Mouse (Mus musculus) kidney, adult 2 months (tissue): ENCODE measurements around the gene Gm4881. TPM values are rescaled to one million over a fixed set of nuclear protein-coding genes. Genes with fewer than 3 reads are reported as not detected.

Experiments
- DNase-seq: peaks from one replicate; pipeline ENCODE4 v3.0.0; 2021
- H3K27ac ChIP-seq: fragments of 200-500 bp; 2 replicates; pipeline ENCODE4 v1.5.1; 2012; ENCODE audit warnings: low read depth, low read length, control low read depth, inconsistent platforms; ENCODE audit not compliant: insufficient read depth
- H3K27me3 ChIP-seq: fragments of 200-500 bp; replicated peaks from 2 replicates; pipeline ENCODE4 v1.6.1; 2012; ENCODE audit warnings: mild to moderate bottlenecking, moderate library complexity, low read length, inconsistent platforms; ENCODE audit not compliant: control insufficient read depth, insufficient read depth
- H3K36me3 ChIP-seq: fragments of 200-500 bp; 2 replicates; pipeline ENCODE4 v1.6.1; 2012; ENCODE audit warnings: mild to moderate bottlenecking, moderate library complexity, low read length, inconsistent platforms; ENCODE audit not compliant: control insufficient read depth, insufficient read depth
- H3K4me1 ChIP-seq: fragments of 200-500 bp; 2 replicates; pipeline ENCODE4 v1.6.1; 2011; ENCODE audit warnings: low read length; ENCODE audit not compliant: control insufficient read depth, insufficient read depth
- H3K4me3 ChIP-seq: fragments of 200-500 bp; 2 replicates; pipeline ENCODE4 v1.5.1; 2011; ENCODE audit warnings: mild to moderate bottlenecking, low read depth, low read length, control low read depth; ENCODE audit not compliant: insufficient read depth
- CTCF ChIP-seq: fragments of 200-500 bp; conservative IDR thresholded peaks from 2 replicates; pipeline ENCODE4 v1.5.1; 2011; ENCODE audit warnings: low read depth, mild to moderate bottlenecking, control low read depth, low read length, moderate library complexity, mixed read lengths; ENCODE audit not compliant: insufficient read depth, insufficient read length
- POLR2A ChIP-seq: fragments of 200-500 bp; IDR thresholded peaks from one replicate; pipeline ENCODE4 v1.6.1; 2011; ENCODE audit warnings: low read depth, low read length, control low read depth
- WGBS: fragments of 180-500 bp; shearing (Covaris S2); methylation state at CpG from one replicate; pipeline ENCODE4 v1.1.7; 2018; 5-methylcytosine and 5-hydroxymethylcytosine counted together
- polyA plus RNA-seq: library from polyadenylated mRNA; depleted of rRNA; stranded (reverse); fragments of >200 nt; gene quantifications from 2 replicates; pipeline ENCODE4 v1.2.3, GENCODE M21; 2012

Gm4881 gene
- polyA plus RNA-seq, 1 experiment: not detected

- H3K4me3 ChIP-seq: no peak overlapping the region
- no peak overlapping the region for H3K27ac ChIP-seq
- no peaks in the 10 kb centered on the region for H3K27me3 ChIP-seq
- 93% methylated on average over 3 of the region's 3 CpGs for WGBS
- H3K36me3 ChIP-seq: no peaks in the 10 kb centered on the region
- no peak for DNase-seq
- peaks cover 7% of the 10 kb centered on the region; the same call in 1 of the 2 replicates for H3K4me1 ChIP-seq
- no peak for TF ChIP-seq POLR2A
- no peak for TF ChIP-seq CTCF
These were observed 26.0 kb upstream of the Gm4881 start for GRCm38 (mm10) chr7:24970341-24970740.

DNA sequence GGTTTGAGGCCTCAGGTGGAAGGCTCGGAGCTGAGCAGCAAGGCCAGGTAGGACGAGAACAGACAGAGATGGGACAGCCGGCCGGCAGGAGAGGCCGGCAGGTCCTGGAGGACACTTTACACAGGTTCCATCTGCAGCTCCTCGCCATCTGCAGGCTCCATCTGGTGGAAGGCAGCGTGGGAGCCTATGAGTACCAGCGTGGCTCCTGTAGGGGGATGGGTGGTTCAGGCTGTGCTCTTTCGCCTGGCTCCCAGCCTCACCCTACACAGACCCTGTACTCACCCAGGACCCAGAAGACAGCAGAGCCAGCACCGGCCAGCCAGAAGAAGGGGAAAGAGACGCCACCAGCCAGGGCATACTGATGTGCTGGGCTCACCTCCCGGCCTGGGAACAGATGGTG, 25.5 kb upstream of the Gm4881 start:
- no peaks in the 10 kb centered on the region for H3K27me3 ChIP-seq
- H3K27ac ChIP-seq: no peak overlapping the region
- H3K36me3 ChIP-seq: no peaks in the 10 kb centered on the region
- no peak for DNase-seq
- no peak for TF ChIP-seq CTCF
- no peak for TF ChIP-seq POLR2A
- WGBS: 87% methylated on average over 12 of the region's 12 CpGs
- H3K4me1 ChIP-seq: peaks cover 7% of the 10 kb centered on the region; the same call in 1 of the 2 replicates
- H3K4me3 ChIP-seq: no peak overlapping the region

DNA sequence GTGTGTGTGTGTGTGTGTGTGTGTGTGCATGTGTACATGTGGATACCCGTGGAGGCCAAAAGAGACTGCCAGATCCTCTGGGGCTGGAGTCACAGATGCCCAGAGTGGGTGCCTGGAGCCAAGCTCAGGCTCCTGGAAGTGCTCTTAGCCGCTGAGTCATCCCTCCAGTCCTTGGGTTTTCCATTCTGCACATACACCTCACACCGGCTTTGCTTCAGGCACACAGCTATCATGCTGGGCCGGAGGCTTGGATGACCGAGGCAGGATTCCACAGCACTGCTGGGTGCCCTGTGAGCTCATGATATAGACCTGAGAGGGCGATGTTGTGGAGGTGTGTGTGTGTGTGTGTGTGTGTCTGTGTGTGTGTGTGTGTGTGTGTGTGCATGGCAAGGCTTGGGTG, 24.2 kb upstream of the Gm4881 start:
- WGBS: 71% methylated on average over 6 of the region's 6 CpGs
- Histone ChIP-seq H3K4me1 (peaks cover 7% of the 10 kb centered on the region; the same call in 1 of the 2 replicates), H3K27me3 (no peaks in the 10 kb centered on the region), H3K4me3 (no peak overlapping the region), H3K36me3 (no peaks in the 10 kb centered on the region), H3K27ac (no peak overlapping the region)
- DNase-seq: no peak
- no peak for TF ChIP-seq POLR2A
- TF ChIP-seq CTCF: no peak

DNA sequence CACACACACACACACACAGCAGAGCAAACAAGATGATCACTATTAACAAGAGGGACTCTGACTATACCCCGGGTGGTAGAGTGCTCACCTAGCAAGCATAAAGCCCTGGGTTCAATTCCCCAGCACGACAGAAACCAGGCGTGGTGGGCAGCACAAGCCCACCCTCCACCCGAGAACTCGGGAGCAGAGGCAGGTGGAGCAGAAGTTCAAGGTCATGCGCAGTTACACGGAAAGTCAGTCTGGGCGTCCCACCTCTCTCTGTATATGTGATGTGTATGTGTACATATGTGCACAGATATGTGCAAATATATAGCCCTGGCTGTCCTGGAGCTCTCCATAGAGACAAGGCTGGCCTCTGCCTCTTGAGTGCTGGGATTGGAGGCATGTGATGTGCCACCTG, 23.7 kb upstream of the Gm4881 start:
- 89% methylated on average over 8 of the region's 8 CpGs for WGBS
- TF ChIP-seq POLR2A (no peak), CTCF (no peak)
- DNase-seq: no peak

DNA sequence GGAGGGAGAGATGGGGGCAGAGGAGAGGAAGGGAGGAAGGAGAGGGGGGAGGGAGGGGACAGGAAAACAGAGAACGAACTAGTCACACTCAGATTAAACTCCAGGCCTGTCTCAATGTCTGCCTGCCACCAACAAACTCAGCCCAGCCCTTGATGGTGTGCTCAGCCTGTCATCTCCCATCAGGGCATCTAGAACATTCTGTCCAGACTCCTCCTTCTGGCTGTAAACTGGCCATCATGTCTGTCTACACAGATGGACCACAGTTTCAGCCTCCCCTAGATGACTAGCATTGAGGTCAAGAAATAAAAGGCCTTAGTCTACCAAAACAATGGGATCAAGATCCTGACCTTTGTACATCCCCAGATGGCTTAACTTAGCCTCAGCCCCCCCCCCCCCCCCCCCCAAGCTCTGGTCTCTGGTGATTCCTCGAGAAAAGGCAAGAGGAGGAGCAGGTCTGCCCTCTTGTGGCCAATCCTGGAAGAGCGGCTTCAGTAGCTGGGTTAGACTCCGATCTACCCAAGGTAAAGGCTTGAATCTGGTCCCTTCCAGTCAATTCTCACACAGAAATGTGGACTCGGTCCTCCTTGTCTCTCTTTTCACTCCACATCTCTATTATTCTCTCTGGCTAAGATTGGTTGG, 20.7 kb upstream of the Gm4881 start:
- no peak overlapping the region for H3K4me3 ChIP-seq
- no peak overlapping the region for H3K27ac ChIP-seq
- H3K27me3 ChIP-seq: no peaks in the 10 kb centered on the region
- H3K36me3 ChIP-seq: no peaks in the 10 kb centered on the region
- 10% methylated on average over 5 of the region's 5 CpGs for WGBS
- TF ChIP-seq CTCF (peak; percentile 76), POLR2A (no peak)
- no peaks in the 10 kb centered on the region for H3K4me1 ChIP-seq
- DNase-seq: peak; percentile 84

More for the DNA sequence above, 23.7 kb upstream of the Gm4881 start:
- Histone ChIP-seq H3K4me3 (no peak overlapping the region), H3K27me3 (no peaks in the 10 kb centered on the region), H3K27ac (no peak overlapping the region), H3K4me1 (peaks cover 7% of the 10 kb centered on the region; the same call in 1 of the 2 replicates), H3K36me3 (no peaks in the 10 kb centered on the region)

GRCm38 (mm10) chr7:24964288-24964687, 20.0 kb upstream of the Gm4881 start:
- Histone ChIP-seq H3K4me1 (no peaks in the 10 kb centered on the region), H3K4me3 (no peak overlapping the region), H3K27ac (no peak overlapping the region), H3K27me3 (no peaks in the 10 kb centered on the region), H3K36me3 (no peaks in the 10 kb centered on the region)
- 73% methylated on average over 2 of the region's 2 CpGs for WGBS
- DNase-seq: no peak
- TF ChIP-seq CTCF (no peak), POLR2A (no peak)

DNA sequence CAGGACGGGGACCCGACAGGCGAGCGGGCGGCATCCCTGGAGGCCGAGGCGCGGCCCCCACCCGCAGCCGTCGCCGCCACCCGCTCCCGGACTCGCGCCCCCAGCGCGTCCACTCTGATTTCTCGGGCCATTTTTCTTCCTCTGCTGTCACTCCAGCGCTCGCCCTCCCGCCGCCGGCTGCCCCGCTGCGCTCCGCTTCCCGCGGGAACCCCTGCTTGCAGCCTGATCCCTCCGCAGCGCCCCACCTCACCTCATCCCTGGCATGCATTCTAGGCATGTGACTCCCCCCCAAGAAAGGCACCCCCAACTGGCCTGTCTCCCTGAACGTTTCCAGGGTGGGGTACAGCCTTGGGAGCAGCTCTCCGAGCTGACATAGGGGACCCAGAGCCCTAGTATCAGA, 10.9 kb upstream of the Gm4881 start:
- WGBS: 8% methylated on average over 32 of the region's 33 CpGs
- no peaks in the 10 kb centered on the region; the same call in 1 of the 2 replicates for H3K27me3 ChIP-seq

More for the DNA sequence above, 10.9 kb upstream of the Gm4881 start:
- no peaks in the 10 kb centered on the region for H3K4me1 ChIP-seq
- DNase-seq: no peak
- TF ChIP-seq POLR2A (no peak), CTCF (no peak)
- H3K4me3 ChIP-seq: no peak overlapping the region
- H3K27ac ChIP-seq: no peak overlapping the region
- H3K36me3 ChIP-seq: no peaks in the 10 kb centered on the region
